Comparison of ENCODE assay signal across 16 mouse cellular contexts in genomic region chr12:32174437-32174836, GRCm38 (mm10).
"Had no signal": no experiment of that assay in that cellular context is flagged by ENCODE, and none has a peak within 500 bp of the region (broad histone marks: within the 10 kb centered on the region; RNA-seq: fewer than 3 reads in every experiment).

No protein-coding gene starts in this region.

- H3K4me1 ChIP-seq: neural tube, embryonic 13.5 days; neural tube, embryonic 15.5 days; stomach, embryonic 15.5 days had no signal

- H3K36me3 ChIP-seq: neural tube, embryonic 13.5 days; neural tube, embryonic 15.5 days; stomach, embryonic 15.5 days had no signal

- H3K9ac ChIP-seq: neural tube, embryonic 13.5 days; neural tube, embryonic 15.5 days; stomach, embryonic 15.5 days had no signal

- H3K4me2 ChIP-seq: neural tube, embryonic 13.5 days; neural tube, embryonic 15.5 days; stomach, embryonic 15.5 days had no signal

- H3K4me3 ChIP-seq: neural tube, embryonic 13.5 days; neural tube, embryonic 15.5 days; stomach, embryonic 15.5 days had no signal

- H3K9me3 ChIP-seq: neural tube, embryonic 13.5 days; neural tube, embryonic 15.5 days; stomach, embryonic 15.5 days had no signal

- DNase-seq: retina, postnatal 1 day; right cerebral cortex, adult 18-20 months; right cerebral cortex, postnatal 14 days; right cerebral cortex, postnatal 25 days; right cerebral cortex, postnatal 4 days; spleen, adult 18-20 months; thymus, adult 18-20 months; thymus, adult 2 months; thymus, postnatal 14 days; thymus, postnatal 25 days; thymus, postnatal 36 days; thymus, postnatal 4 days had no signal

- H3K27ac ChIP-seq: neural tube, embryonic 13.5 days; neural tube, embryonic 15.5 days; stomach, embryonic 15.5 days; stomach, postnatal 0 days had no signal

- H3K27me3 ChIP-seq: neural tube, embryonic 13.5 days; neural tube, embryonic 15.5 days; stomach, embryonic 15.5 days had no signal
